Mouse (Mus musculus) E14TG2a.4 (cell line): Measurements from ENCODE around the gene Pde4d.

ENCODE experiments used
- H3K27me3 ChIP-seq: 2 replicates; pipeline ENCODE4 v1.6.1; 2014; ENCODE audit warnings: low read length, control low read depth; ENCODE audit not compliant: insufficient read depth
- H3K36me3 ChIP-seq: 2 replicates; pipeline ENCODE4 v1.6.1; 2014; ENCODE audit warnings: low read length, control low read depth; ENCODE audit not compliant: insufficient read depth
- H3K4me1 ChIP-seq: replicated peaks from 2 replicates; pipeline ENCODE4 v1.6.1; 2014; ENCODE audit warnings: low read depth, low read length, control low read depth
- H3K4me3 ChIP-seq: replicated peaks from 2 replicates; pipeline ENCODE4 v1.5.1; 2014; ENCODE audit warnings: mild to moderate bottlenecking, low read length
- H3K9me3 ChIP-seq: 2 replicates; pipeline ENCODE4 v1.6.1; 2014; ENCODE audit warnings: low read length, control low read depth
- CTCF ChIP-seq: conservative IDR thresholded peaks from 2 replicates; pipeline ENCODE4 v1.5.1; 2014; ENCODE audit warnings: low read length
- NANOG ChIP-seq: IDR thresholded peaks from 2 replicates; pipeline ENCODE4 v1.6.1; 2014; ENCODE audit warnings: borderline replicate concordance, low read length, mixed read lengths
- POU5F1 ChIP-seq: IDR thresholded peaks from 2 replicates; pipeline ENCODE4 v1.6.1; 2014; ENCODE audit warnings: low read length, borderline replicate concordance

The Pde4d gene

GRCm38 (mm10) chr13:109821725-109822412, 1372.1 kb downstream of the Pde4d start:
- no peaks in the 10 kb centered on the region for H3K36me3 ChIP-seq
- peak overlapping the region; percentile 53; the same call in 1 of the 2 replicates for H3K4me3 ChIP-seq
- no peak for TF ChIP-seq POU5F1
- no peak for TF ChIP-seq CTCF
- TF ChIP-seq NANOG, result no peak
- no peaks in the 10 kb centered on the region for H3K9me3 ChIP-seq
- H3K4me1 ChIP-seq, result peaks cover 33% of the 10 kb centered on the region
- H3K27me3 ChIP-seq, result no peaks in the 10 kb centered on the region

DNA sequence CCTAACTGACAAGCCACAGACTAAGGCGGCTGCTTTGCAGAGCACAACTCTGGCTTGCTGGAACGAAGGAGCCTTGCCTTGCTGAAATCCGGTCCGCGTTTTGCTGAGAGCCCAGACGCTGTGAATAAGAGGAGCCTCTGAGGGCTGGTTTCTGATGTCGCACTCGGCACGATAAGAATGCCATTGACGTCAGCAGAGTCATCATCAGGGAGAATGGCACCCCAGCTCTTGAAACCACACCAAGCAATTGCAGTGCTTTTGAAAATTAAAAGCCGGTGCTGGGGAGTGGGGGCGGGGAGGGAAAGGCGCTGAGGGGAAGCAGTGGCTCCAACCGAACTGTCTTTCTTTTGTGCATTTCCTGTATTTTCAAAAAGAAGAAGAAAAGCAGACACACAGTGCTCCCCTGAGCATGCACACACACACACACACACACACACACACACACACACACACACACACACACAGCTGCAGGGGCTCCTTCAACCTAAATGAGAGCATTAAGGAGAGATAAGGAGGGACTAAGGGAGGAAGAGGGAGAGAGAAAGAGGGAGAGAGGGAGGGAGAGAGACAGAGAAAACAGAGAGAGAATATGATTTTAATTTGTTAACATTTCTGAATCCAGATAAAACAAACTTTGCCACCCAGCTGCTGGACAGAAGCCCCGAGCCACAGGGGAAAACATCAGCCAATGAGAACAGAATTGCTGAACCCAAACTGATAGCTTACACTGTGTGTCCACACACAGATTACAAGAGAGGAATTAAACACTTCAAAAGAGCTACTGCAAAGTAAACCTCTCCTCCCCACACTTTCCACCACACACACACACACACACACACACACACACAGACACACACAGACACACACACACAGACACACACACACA, 1372.9 kb downstream of the Pde4d start:
- H3K36me3 ChIP-seq, result no peaks in the 10 kb centered on the region
- peak overlapping the region; percentile 53 for H3K4me3 ChIP-seq
- TF ChIP-seq POU5F1 (no peak), CTCF (no peak), NANOG (no peak)
- H3K4me1 ChIP-seq, result peaks cover 33% of the 10 kb centered on the region
- H3K9me3 ChIP-seq, result no peaks in the 10 kb centered on the region
- H3K27me3 ChIP-seq, result no peaks in the 10 kb centered on the region

DNA sequence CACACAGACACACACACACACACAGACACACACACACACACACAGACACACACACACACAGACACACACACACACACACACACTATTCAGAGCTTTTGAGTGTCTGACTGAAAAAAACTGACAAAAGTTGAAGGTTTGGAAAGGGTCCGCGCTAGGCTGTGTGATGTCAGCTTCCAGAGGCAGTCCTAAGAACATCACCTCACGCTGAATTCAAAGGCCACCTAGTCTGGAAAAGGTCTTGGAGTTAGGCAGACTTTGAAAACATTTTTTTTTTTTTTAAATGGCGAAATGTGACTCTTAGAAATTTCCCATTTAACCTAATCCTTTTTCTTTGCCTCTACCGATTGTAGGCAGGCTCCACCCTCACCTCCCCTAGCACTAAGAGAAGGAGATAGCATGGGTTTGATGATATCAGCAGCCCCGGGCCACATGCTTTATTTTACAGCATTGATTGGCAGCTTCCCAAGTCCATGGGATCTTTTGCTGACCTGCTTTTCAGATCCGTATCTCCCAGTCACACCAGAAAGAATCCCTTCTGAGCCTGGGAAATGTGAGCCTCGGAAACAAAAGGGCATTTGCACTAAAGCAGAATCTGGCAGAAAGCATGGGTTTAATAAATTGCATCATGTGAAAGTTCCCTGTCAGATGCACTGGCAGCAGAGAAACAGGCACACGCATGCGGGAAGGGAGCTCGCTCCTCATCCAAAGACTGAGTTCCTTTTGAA, 1373.7 kb downstream of the Pde4d start:
- Histone ChIP-seq H3K36me3 (no peaks in the 10 kb centered on the region), H3K4me3 (no peak overlapping the region), H3K27me3 (no peaks in the 10 kb centered on the region), H3K9me3 (no peaks in the 10 kb centered on the region), H3K4me1 (peaks cover 38% of the 10 kb centered on the region)
- TF ChIP-seq CTCF (no peak), POU5F1 (no peak), NANOG (no peak)

GRCm38 (mm10) chr13:109825891-109826290, 1376.1 kb downstream of the Pde4d start:
- H3K9me3 ChIP-seq, result no peaks in the 10 kb centered on the region
- H3K4me1 ChIP-seq, result peaks cover 38% of the 10 kb centered on the region
- no peaks in the 10 kb centered on the region for H3K36me3 ChIP-seq
- TF ChIP-seq POU5F1 (no peak), CTCF (no peak), NANOG (no peak)
- no peaks in the 10 kb centered on the region for H3K27me3 ChIP-seq
- no peak overlapping the region for H3K4me3 ChIP-seq

DNA sequence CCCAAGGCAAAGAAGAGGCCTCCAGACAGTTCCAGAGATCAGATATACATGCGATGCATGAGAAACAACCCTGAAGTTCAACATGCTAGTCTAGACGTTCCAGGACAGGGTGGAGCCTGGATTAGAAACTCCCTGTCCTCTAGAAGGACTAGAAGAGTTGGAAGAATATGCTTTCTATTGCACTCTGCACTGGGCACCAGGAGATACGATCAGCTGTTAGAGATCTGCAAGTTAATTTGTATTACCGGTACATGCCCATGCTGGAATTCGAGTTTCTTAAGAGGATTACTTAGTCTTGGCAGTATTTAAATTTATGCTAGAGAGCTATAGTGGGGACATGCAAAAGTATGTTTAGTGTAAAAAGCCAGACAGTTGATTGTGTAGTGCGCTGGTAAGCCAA, 1377.6 kb downstream of the Pde4d start:
- H3K4me3 ChIP-seq, result no peak overlapping the region
- H3K9me3 ChIP-seq, result no peaks in the 10 kb centered on the region
- no peaks in the 10 kb centered on the region for H3K36me3 ChIP-seq
- H3K4me1 ChIP-seq, result peaks cover 28% of the 10 kb centered on the region
- TF ChIP-seq NANOG (no peak), CTCF (no peak), POU5F1 (no peak)
- H3K27me3 ChIP-seq, result no peaks in the 10 kb centered on the region

DNA sequence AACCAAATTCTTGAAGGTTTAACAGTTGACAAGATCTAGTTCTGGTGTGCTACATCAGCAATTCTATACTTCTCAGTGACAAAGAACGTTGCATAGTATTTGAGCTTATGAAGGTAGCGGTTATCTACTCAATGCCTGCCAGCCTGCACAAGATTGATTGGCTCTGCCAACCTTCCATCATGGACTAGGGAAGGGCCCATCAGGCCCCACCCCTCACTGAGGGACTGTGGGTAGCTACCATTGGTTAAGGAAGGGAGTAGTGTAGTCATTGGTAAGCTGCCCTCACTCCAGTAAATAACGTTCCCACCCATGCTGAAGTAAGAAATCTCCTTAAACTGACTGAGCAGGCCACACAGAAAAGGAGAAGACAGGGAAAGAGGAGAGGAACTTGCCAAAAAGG, 1378.2 kb downstream of the Pde4d start:
- Histone ChIP-seq H3K9me3 (no peaks in the 10 kb centered on the region), H3K4me1 (peaks cover 22% of the 10 kb centered on the region), H3K36me3 (no peaks in the 10 kb centered on the region), H3K27me3 (no peaks in the 10 kb centered on the region), H3K4me3 (no peak overlapping the region)
- TF ChIP-seq CTCF (no peak), POU5F1 (no peak), NANOG (no peak)

DNA sequence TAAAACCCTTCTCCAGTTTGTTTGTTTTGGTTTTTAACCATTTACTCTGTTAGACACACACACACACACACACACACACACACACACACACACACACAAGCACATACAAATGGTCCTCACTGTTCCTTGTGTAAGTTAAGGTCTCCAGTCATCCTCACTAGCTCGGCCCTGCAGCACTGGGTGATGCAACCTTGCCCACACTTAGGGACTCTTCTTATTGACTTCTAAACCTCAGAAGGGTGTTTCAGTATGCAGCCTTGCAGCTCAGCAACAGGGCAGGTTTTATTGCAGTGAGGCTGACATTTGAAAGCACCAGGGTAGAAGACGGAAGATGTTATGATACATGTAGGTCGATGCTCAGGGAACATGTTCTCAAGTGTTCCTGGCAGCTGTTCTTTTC, 1379.7 kb downstream of the Pde4d start:
- Histone ChIP-seq H3K9me3 (no peaks in the 10 kb centered on the region), H3K27me3 (no peaks in the 10 kb centered on the region), H3K36me3 (no peaks in the 10 kb centered on the region), H3K4me1 (peaks cover 12% of the 10 kb centered on the region), H3K4me3 (no peak overlapping the region)
- TF ChIP-seq NANOG (no peak), CTCF (no peak), POU5F1 (no peak)

GRCm38 (mm10) chr13:109834935-109835334, 1385.2 kb downstream of the Pde4d start:
- no peak overlapping the region for H3K4me3 ChIP-seq
- H3K4me1 ChIP-seq, result peaks cover 24% of the 10 kb centered on the region
- no peaks in the 10 kb centered on the region for H3K27me3 ChIP-seq
- no peaks in the 10 kb centered on the region for H3K36me3 ChIP-seq
- TF ChIP-seq NANOG, result no peak
- no peak for TF ChIP-seq CTCF
- TF ChIP-seq POU5F1, result no peak
- no peaks in the 10 kb centered on the region for H3K9me3 ChIP-seq
